Mouse (Mus musculus): ENCODE results near the gene Mlc1. TPM values are rescaled to one million over a fixed set of nuclear protein-coding genes. Genes with fewer than 3 reads are reported as not detected.

Mlc1 gene
- total and polyA plus RNA-seq, 3 experiments = not detected

DNA sequence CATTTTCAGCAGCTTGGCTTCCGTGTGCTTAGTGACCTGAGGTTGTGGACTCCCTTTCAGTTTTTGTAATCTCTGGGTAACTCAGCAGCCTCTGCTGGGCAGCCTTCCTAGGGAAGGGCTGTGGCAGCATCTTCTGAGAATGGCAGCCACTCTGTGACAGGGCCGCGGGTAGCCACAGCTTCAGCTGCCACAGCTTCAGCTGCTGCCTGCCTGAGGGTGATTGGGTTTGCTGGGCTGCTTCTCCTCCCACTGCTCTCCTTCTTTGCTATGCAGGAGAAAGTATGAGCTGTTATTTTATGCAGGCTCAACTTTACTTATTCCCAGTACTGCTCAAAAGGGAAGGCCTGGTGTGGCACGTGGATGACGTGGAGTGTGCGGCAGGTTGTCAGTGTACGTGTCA, 28.2 kb upstream of the Mlc1 start:
- TF ChIP-seq MAZ (IDR thresholded peaks at IDR 0.05; ENCODE audit: low read depth, low read length) = no peak
- TF ChIP-seq CTCF (conservative IDR thresholded peaks at IDR 0.05 in 1 of 2, IDR thresholded peaks at IDR 0.05 in 1 of 2; ENCODE audit: low read depth in 2 of 2, low read length in 2 of 2) = no peak
- no peak for TF ChIP-seq SIN3A (IDR thresholded peaks at IDR 0.05; ENCODE audit: low read length)
- TF ChIP-seq TCF12 (IDR thresholded peaks at IDR 0.05; ENCODE audit: low read depth, low read length) = no peak
- no peak for TF ChIP-seq JUND (conservative IDR thresholded peaks at IDR 0.05; ENCODE audit: low read depth, low read length)
- no peak for TF ChIP-seq RAD21 (IDR thresholded peaks at IDR 0.05; ENCODE audit: low read depth, low read length)
- TF ChIP-seq USF1 (IDR thresholded peaks at IDR 0.05; ENCODE audit: low read depth, low read length) = no peak
- TF ChIP-seq TBP (conservative IDR thresholded peaks at IDR 0.05; ENCODE audit: low read depth, low read length) = no peak
- TF ChIP-seq NRF1 (IDR thresholded peaks at IDR 0.05; ENCODE audit: low read depth, low read length) = no peak
- no peak for TF ChIP-seq GABPA (IDR thresholded peaks at IDR 0.05; ENCODE audit: insufficient replicate concordance, low read depth, low read length)
- no peak for TF ChIP-seq BHLHE40 (IDR thresholded peaks at IDR 0.05; ENCODE audit: low read depth, low read length)
- no peak for TF ChIP-seq MYC (IDR thresholded peaks at IDR 0.05; ENCODE audit: low read depth, low read length)
- TF ChIP-seq MAX (IDR thresholded peaks at IDR 0.05; ENCODE audit: low read length) = no peak
- TF ChIP-seq JUN (IDR thresholded peaks at IDR 0.05; ENCODE audit: insufficient read depth, low read depth, low read length) = no peak
- dilution Hi-C loops (cut with MboI; ENCODE audit: extremely low pct_ligation_motif_present, extremely low pct_unique_long_range_greater_than_20kb, low sequenced_read_pairs) = no loop called here
- no peak for DNase-seq (ENCODE audit: extremely low read depth)
- H3K9me3 ChIP-seq (replicated peaks; ENCODE audit: low read length) = no peaks in the 10 kb centered on the region
- H3K4me2 ChIP-seq (ENCODE audit: insufficient read depth, low read depth, poor library complexity, severe bottlenecking) = no peak overlapping the region
- in situ Hi-C loops (cut with MboI; ENCODE audit: low pct_ligation_motif_present, low pct_unique_long_range_greater_than_20kb, low sequenced_read_pairs) = no loop called here
- no peak overlapping the region for H3K9ac ChIP-seq (ENCODE audit: insufficient read depth, low read depth)
- no peaks in the 10 kb centered on the region for H3K4me1 ChIP-seq (ENCODE audit: control insufficient read depth in 1 of 2, insufficient read depth in 2 of 2)
- no peaks in the 10 kb centered on the region for H3K36me3 ChIP-seq (replicated peaks in 1 of 2; ENCODE audit: control insufficient read depth in 1 of 2, insufficient read depth in 1 of 2, low read length in 1 of 2)
- H3K27me3 ChIP-seq (replicated peaks) = peaks cover 85% of the 10 kb centered on the region
- no peaks in the 10 kb centered on the region for H3K79me2 ChIP-seq (replicated peaks; ENCODE audit: control insufficient read depth, extremely low read depth, insufficient read depth, poor library complexity, severe bottlenecking)
- H3K27ac ChIP-seq (ENCODE audit: insufficient read depth, low read depth) = no peak overlapping the region
- H3K4me3 ChIP-seq (replicated peaks in 1 of 3; ENCODE audit: low read depth in 2 of 3, low read length in 2 of 3, poor library complexity in 1 of 3) = no peak overlapping the region

DNA sequence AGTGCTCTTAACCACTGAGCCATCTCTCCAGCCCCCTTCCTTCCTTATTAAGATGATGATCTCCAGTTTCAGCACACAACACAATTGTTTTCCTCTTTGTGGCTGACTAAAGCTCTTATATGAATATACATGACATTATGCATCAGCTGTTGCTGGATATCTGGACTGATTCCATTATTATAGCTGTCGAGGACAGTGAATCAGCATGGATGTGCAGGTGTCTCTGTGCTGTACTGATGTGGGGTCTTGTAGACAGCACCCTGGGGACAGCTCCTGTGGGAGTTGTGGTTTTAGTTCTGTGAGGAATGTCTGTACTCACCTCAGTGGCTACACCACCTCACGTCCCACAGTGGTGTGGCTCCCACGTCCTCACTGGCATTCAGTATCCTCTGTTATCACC, 22.4 kb upstream of the Mlc1 start:
- Histone ChIP-seq H3K4me2 (ENCODE audit: insufficient read depth, low read depth, poor library complexity, severe bottlenecking) (no peak overlapping the region), H3K27ac (ENCODE audit: insufficient read depth, low read depth) (no peak overlapping the region), H3K27me3 (replicated peaks) (peaks cover 88% of the 10 kb centered on the region), H3K4me3 (replicated peaks in 1 of 3; ENCODE audit: low read depth in 2 of 3, low read length in 2 of 3, poor library complexity in 1 of 3) (no peak overlapping the region), H3K9me3 (replicated peaks; ENCODE audit: low read length) (no peaks in the 10 kb centered on the region), H3K36me3 (replicated peaks in 1 of 2; ENCODE audit: control insufficient read depth in 1 of 2, insufficient read depth in 1 of 2, low read length in 1 of 2) (no peaks in the 10 kb centered on the region), H3K9ac (ENCODE audit: insufficient read depth, low read depth) (no peak overlapping the region), H3K4me1 (ENCODE audit: control insufficient read depth in 1 of 2, insufficient read depth in 2 of 2) (no peaks in the 10 kb centered on the region), H3K79me2 (replicated peaks; ENCODE audit: control insufficient read depth, extremely low read depth, insufficient read depth, poor library complexity, severe bottlenecking) (no peaks in the 10 kb centered on the region)
- no peak for DNase-seq (ENCODE audit: extremely low read depth)
- in situ Hi-C loops (cut with MboI; ENCODE audit: low pct_ligation_motif_present, low pct_unique_long_range_greater_than_20kb, low sequenced_read_pairs) = no loop called here
- dilution Hi-C loops (cut with MboI; ENCODE audit: extremely low pct_ligation_motif_present, extremely low pct_unique_long_range_greater_than_20kb, low sequenced_read_pairs) = no loop called here
- TF ChIP-seq SMC3 (IDR thresholded peaks at IDR 0.05; ENCODE audit: low read depth, low read length) = no peak
- no peak for TF ChIP-seq JUN (IDR thresholded peaks at IDR 0.05; ENCODE audit: insufficient read depth, low read depth, low read length)
- TF ChIP-seq ETS1 (conservative IDR thresholded peaks at IDR 0.05; ENCODE audit: low read depth, low read length) = no peak
- no peak for TF ChIP-seq TBP (conservative IDR thresholded peaks at IDR 0.05; ENCODE audit: low read depth, low read length)
- TF ChIP-seq E2F4 (IDR thresholded peaks at IDR 0.05; ENCODE audit: insufficient replicate concordance, low read depth, low read length) = no peak
- no peak for TF ChIP-seq SIN3A (IDR thresholded peaks at IDR 0.05; ENCODE audit: low read length)
- TF ChIP-seq NRF1 (IDR thresholded peaks at IDR 0.05; ENCODE audit: low read depth, low read length) = no peak
- no peak for TF ChIP-seq ZC3H11A (IDR thresholded peaks at IDR 0.05; ENCODE audit: low read depth, low read length)
- no peak for TF ChIP-seq JUND (conservative IDR thresholded peaks at IDR 0.05; ENCODE audit: low read depth, low read length)
- TF ChIP-seq BHLHE40 (IDR thresholded peaks at IDR 0.05; ENCODE audit: low read depth, low read length) = no peak
- TF ChIP-seq ZKSCAN1 (IDR thresholded peaks at IDR 0.05; ENCODE audit: borderline replicate concordance, low read depth, low read length) = no peak
- no peak for TF ChIP-seq CTCF (conservative IDR thresholded peaks at IDR 0.05 in 1 of 2, IDR thresholded peaks at IDR 0.05 in 1 of 2; ENCODE audit: low read depth in 2 of 2, low read length in 2 of 2)
- TF ChIP-seq MXI1 (IDR thresholded peaks at IDR 0.05; ENCODE audit: low read depth, low read length) = no peak

Data from CH12.LX (cell line).